Mouse (Mus musculus) C2C12 (cell line): ENCODE results near the gene Ell3. TPM values are rescaled to one million over a fixed set of nuclear protein-coding genes. Genes with fewer than 3 reads are reported as not detected.
"Not testable (repeated sequence)": the region's sequence is repeated elsewhere in the genome, so short reads cannot be mapped to it uniquely, and the experiment has no call there.

Source experiments
- H3K27me3 ChIP-seq: one replicate; pipeline ENCODE4 v1.6.1; 2011; ENCODE audit not compliant: control insufficient read depth, insufficient read depth, insufficient read length
- H3K36me3 ChIP-seq: one replicate; pipeline ENCODE4 v1.6.1; 2011; ENCODE audit not compliant: control insufficient read depth, insufficient read depth
- H3K4me3 ChIP-seq: one replicate; pipeline ENCODE4 v1.5.1; 2011; ENCODE audit warnings: mild to moderate bottlenecking, control low read depth; ENCODE audit not compliant: poor library complexity, insufficient read depth, severe bottlenecking
- H3K79me2 ChIP-seq: one replicate; pipeline ENCODE4 v1.6.1; 2011; ENCODE audit not compliant: control insufficient read depth, insufficient read depth
- H3K79me3 ChIP-seq: one replicate; pipeline ENCODE4 v1.6.1; 2011; ENCODE audit warnings: low read depth, control low read depth
- H3ac ChIP-seq: one replicate; pipeline ENCODE3; 2011; ENCODE audit warnings: low read depth; ENCODE audit not compliant: control insufficient read depth, insufficient read length
- CEBPB ChIP-seq: IDR thresholded peaks from one replicate; pipeline ENCODE4 v1.6.1; 2011; ENCODE audit warnings: low read depth, mild to moderate bottlenecking, control low read depth, moderate library complexity
- CTCF ChIP-seq: IDR thresholded peaks from one replicate; pipeline ENCODE4 v1.5.1; 2011; ENCODE audit not compliant: control insufficient read depth, insufficient read depth, insufficient read length
- FOSL1 ChIP-seq: IDR thresholded peaks from one replicate; pipeline ENCODE4 v1.8.0; 2011; ENCODE audit warnings: mild to moderate bottlenecking, low read length; ENCODE audit not compliant: poor library complexity, insufficient read depth, severe bottlenecking
- MAX ChIP-seq: IDR thresholded peaks from one replicate; pipeline ENCODE4 v1.6.1; 2011; ENCODE audit warnings: mild to moderate bottlenecking, control low read depth
- MYOD1 ChIP-seq: IDR thresholded peaks from one replicate; pipeline ENCODE4 v1.6.1; 2011; ENCODE audit warnings: low read depth; ENCODE audit not compliant: control insufficient read depth, insufficient read length
- MYOG ChIP-seq: IDR thresholded peaks from one replicate; pipeline ENCODE4 v1.6.1; 2011; ENCODE audit not compliant: control insufficient read depth, insufficient read length; ENCODE audit errors: extremely low read depth
- USF1 ChIP-seq: IDR thresholded peaks from one replicate; pipeline ENCODE4 v1.6.1; 2011; ENCODE audit warnings: low read depth, mild to moderate bottlenecking, control low read depth, moderate library complexity
- long read RNA-seq, 2 experiments: library from polyadenylated mRNA; unstranded; transcript quantifications; one replicate each; pipeline ENCODE4 v2.0.0; 2019 to 2020
- polyA plus RNA-seq: library from polyadenylated mRNA; unstranded; fragments of >200 nt; fragmentation: generic; extraction: Trizol; gene quantifications from one replicate; pipeline ENCODE4 v1.2.1, GENCODE M21; 2012; ENCODE audit warnings: missing spikeins

Gene Ell3
- 0.16 TPM for polyA plus RNA-seq
- long read RNA-seq, experiment 1, partial matches to known transcripts: 0 of 1 reads
- long read RNA-seq, experiment 1, other reads (novel, unspliced or antisense): 0 of 1 reads
- long read RNA-seq, experiment 2: 0 reads

DNA sequence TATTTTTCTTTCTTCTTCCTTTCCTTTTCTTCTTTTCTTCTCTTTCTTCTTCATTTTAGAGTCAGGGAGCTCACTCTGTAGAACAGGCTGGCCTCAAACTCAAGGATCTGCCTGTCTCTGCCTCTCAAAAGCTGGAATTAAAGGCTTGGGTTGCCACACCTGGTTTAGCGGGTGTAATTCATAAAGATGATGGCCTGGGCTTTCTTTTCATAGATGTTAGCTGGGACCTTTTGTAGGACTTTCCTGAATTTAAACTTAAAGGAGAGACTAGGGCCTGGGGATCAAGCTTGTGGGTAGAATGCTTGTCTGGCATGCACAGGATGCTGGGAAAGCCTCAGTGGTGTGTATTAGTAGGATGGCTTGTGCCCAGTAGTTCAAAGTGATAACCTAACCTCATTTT lies at the start of gene Ell3:
Gene Ell3, minus strand, starts transcription at position 101 of the 400 bp plus-strand sequence.
- TF ChIP-seq MAX (no peak), CEBPB (no peak), CTCF (no peak), MYOG (no peak), USF1 (no peak), FOSL1 (no peak), MYOD1 (no peak)
- no peak within 1 kb of the TSS for H3K4me3 ChIP-seq
- H3ac ChIP-seq: no peak within 1 kb of the TSS
- H3K27me3 ChIP-seq: no peaks in the 10 kb centered on the region
- H3K79me3 ChIP-seq: no peaks in the 10 kb centered on the region
- H3K36me3 ChIP-seq: peaks cover 18% of the 10 kb centered on the region
- H3K79me2 ChIP-seq: peaks cover under 1% of the 10 kb centered on the region

DNA sequence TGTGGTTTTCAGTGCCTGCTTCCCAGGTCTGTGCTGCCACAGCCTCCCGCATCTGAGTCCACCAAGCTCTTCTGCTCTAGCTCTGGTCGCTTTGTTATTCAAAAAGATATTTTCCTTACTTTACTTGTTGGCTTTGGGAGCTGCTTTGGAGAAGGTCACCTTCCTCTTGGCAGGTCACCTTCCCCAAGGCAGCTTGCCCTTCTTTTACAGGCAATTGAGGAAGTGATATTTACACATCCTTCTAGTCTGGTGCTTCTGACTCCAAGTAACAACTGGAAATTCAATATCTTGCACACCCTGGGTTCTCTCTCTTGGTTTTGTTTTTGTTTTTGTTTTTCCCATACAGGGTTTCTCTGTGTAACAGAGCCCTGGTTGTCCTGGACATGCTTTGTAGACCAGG lies 40.3 kb upstream of the Ell3 start:
- not testable (repeated sequence) for H3K4me3 ChIP-seq, H3K79me2 ChIP-seq, H3K27me3 ChIP-seq, H3ac ChIP-seq, H3K79me3 ChIP-seq, H3K36me3 ChIP-seq

DNA sequence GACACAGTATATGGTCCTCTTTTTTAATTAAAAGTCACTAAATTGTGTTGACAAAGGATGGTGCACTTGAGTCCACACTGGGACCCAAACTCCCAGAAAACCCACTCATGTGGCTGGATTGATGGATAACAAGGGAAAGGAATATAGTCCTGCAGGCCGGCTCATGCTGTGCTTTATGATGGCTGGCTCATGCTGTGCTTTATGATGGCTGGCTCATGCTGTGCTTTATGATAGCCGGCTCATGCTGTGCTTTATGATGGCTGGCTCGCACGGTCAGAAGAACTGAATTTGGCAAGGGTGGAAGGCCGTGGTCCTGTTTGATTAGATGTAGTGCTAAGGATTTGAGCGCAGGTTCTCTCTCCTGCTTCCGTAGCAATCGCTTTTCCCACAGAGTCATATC lies 39.5 kb upstream of the Ell3 start:
- H3K36me3 ChIP-seq: no peaks in the 10 kb centered on the region

DNA sequence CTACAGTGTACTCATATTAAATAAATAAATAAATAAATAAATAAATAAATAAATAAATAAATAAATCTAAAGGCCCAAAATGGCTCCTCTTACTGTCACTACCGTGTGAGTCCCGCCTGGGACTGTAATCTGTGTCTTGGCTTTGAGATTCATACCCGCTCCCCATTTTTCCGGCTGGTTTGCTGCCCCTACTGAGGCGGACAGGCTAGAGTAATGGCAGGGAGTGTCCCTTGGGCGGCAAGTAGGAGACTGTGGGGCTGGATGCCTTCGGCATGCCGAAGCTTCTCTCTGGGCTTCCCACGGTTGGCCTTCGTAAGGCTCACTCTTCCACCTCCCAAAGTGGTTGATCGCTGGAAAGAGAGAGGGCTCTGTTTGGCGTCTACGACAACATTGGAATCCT lies 36.8 kb upstream of the Ell3 start:
- not testable (repeated sequence) for H3K27me3 ChIP-seq, H3K79me2 ChIP-seq, H3K4me3 ChIP-seq, H3K36me3 ChIP-seq, H3K79me3 ChIP-seq, H3ac ChIP-seq

More for the DNA sequence above, 39.5 kb upstream of the Ell3 start:
- TF ChIP-seq MYOD1 (no peak), CEBPB (no peak), USF1 (no peak), MAX (no peak), CTCF (no peak), FOSL1 (no peak), MYOG (no peak)
- Histone ChIP-seq H3K4me3 (no peak overlapping the region), H3ac (no peak overlapping the region), H3K79me3 (no peaks in the 10 kb centered on the region), H3K79me2 (no peaks in the 10 kb centered on the region), H3K27me3 (no peaks in the 10 kb centered on the region)

DNA sequence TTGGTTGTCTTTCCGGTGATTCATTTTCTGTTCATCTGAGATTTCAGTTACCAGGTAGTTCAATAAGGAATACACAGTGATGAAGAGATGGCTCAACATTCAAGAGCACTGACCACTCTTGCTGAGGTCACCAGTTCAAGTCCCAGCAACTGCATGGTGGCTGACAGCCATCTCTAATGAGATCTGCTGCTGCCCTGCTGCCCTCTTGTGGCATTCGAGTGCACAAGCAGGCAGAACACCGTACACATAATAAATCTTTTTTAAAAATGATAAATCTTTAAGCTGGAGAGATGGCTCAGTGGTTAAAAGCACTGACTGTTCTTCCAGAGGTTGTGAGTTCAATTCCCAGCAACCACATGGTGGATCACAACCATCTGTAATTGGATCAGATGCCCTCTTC lies 36.4 kb upstream of the Ell3 start:
- H3K79me2 ChIP-seq: no peaks in the 10 kb centered on the region
- no peaks in the 10 kb centered on the region for H3K79me3 ChIP-seq
- H3ac ChIP-seq: no peak overlapping the region
- no peaks in the 10 kb centered on the region for H3K27me3 ChIP-seq
- H3K36me3 ChIP-seq: no peaks in the 10 kb centered on the region
- TF ChIP-seq MAX (no peak), CTCF (peak; percentile 17)
- H3K4me3 ChIP-seq: no peak overlapping the region

- Histone ChIP-seq H3K79me3 (peaks cover 2% of the 10 kb centered on the region), H3K4me3 (no peak overlapping the region), H3ac (no peak overlapping the region), H3K79me2 (peaks cover 7% of the 10 kb centered on the region), H3K27me3 (no peaks in the 10 kb centered on the region), H3K36me3 (no peaks in the 10 kb centered on the region)
- TF ChIP-seq CTCF (no peak), MYOG (no peak), MAX (no peak), MYOD1 (no peak), CEBPB (no peak), FOSL1 (no peak)
These were observed 33.6 kb upstream of the Ell3 start for GRCm38 (mm10) chr2:121477491-121478266.

DNA sequence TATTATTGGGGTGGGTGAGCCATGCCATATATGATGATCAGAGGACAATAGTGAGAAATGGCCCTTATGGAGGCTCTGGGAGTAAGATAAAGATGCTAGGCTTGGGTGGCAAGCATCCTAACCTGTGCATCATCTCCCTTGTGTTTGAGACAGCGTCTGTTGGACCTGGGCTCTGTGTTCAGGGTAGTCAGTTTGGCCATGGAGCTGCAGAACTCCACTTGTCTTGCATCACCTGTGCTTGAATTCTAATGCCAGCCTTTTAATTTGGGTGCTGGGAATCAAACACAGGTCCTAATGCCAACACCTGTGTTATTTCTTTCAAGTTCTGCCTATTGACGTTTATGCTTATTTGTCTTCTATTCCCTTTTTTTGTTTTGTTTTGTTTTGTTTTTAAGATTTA lies 31.2 kb upstream of the Ell3 start:
- H3K79me3 ChIP-seq, H3K36me3 ChIP-seq, H3K4me3 ChIP-seq, H3K27me3 ChIP-seq, H3ac ChIP-seq: not testable (repeated sequence)
- H3K79me2 ChIP-seq: peaks cover 23% of the 10 kb centered on the region
